Mouse (Mus musculus) subcutaneous adipose tissue, adult 2 months (tissue): ENCODE results near the gene Fra10ac1. TPM values are rescaled to one million over a fixed set of nuclear protein-coding genes. Genes with fewer than 3 reads are reported as not detected.

ENCODE experiments used
- polyA plus RNA-seq: library from polyadenylated mRNA; depleted of rRNA; stranded (reverse); fragments of >200 nt; gene quantifications from 2 replicates; pipeline ENCODE4 v1.2.3, GENCODE M21; 2012; ENCODE audit warnings: low replicate concordance; rRNA removed

Gene Fra10ac1
- polyA plus RNA-seq: 3.5 and 5.3 TPM in 2 replicates

GRCm38 (mm10) chr19:38223905-38224684 is at the start of gene Fra10ac1:
Gene Fra10ac1 (minus strand): TSS chr19:38224156.

GRCm38 (mm10) chr19:38264505-38265500 is 40.8 kb upstream of the Fra10ac1 start, which contains the start of gene Lgi1:
Gene Lgi1 (plus strand): TSS chr19:38264536.

Other genes starting within 250 kb of the Fra10ac1 start
- 23.7 and 55.1 TPM in 2 replicates for gene Myof, start 180.6 kb downstream of the Fra10ac1 start, polyA plus RNA-seq
- gene Cep55, start 169.1 kb downstream of the Fra10ac1 start, polyA plus RNA-seq: 0.43 and 3.3 TPM in 2 replicates
- gene Ffar4, start 127.1 kb downstream of the Fra10ac1 start, polyA plus RNA-seq: 21.4 and 53.5 TPM in 2 replicates
- gene Rbp4, start 98.9 kb downstream of the Fra10ac1 start, polyA plus RNA-seq: 474 and 1,586 TPM in 2 replicates
- gene Pde6c, start 91.4 kb downstream of the Fra10ac1 start, polyA plus RNA-seq: not detected in 2 replicates
- 0.57 and 0.62 TPM in 2 replicates for gene Lgi1, start 40.4 kb upstream of the Fra10ac1 start, polyA plus RNA-seq
- 2.4 and 5.7 TPM in 2 replicates for gene Slc35g1, start 171.8 kb upstream of the Fra10ac1 start, polyA plus RNA-seq